Mouse (Mus musculus) testis, adult 2 months (tissue): ENCODE measurements around the gene Azin2.

Source experiments
- CTCF ChIP-seq: fragments of 200-500 bp; IDR thresholded peaks from 2 replicates; pipeline ENCODE4 v1.5.1; 2012; ENCODE audit warnings: low read depth, mild to moderate bottlenecking, inconsistent platforms, low read length, moderate library complexity; ENCODE audit not compliant: control insufficient read depth, insufficient read depth, insufficient replicate concordance
- POLR2A ChIP-seq: fragments of 200-500 bp; IDR thresholded peaks from 2 replicates; pipeline ENCODE4 v1.6.1; 2012; ENCODE audit warnings: low read depth, mild to moderate bottlenecking, inconsistent platforms, low read length, moderate library complexity; ENCODE audit not compliant: control insufficient read depth

GRCm38 (mm10) chr4:128970417-128970807, 8.2 kb upstream of the Azin2 start:
- TF ChIP-seq CTCF (no peak), POLR2A (no peak)
